In the genomic region with DNA sequence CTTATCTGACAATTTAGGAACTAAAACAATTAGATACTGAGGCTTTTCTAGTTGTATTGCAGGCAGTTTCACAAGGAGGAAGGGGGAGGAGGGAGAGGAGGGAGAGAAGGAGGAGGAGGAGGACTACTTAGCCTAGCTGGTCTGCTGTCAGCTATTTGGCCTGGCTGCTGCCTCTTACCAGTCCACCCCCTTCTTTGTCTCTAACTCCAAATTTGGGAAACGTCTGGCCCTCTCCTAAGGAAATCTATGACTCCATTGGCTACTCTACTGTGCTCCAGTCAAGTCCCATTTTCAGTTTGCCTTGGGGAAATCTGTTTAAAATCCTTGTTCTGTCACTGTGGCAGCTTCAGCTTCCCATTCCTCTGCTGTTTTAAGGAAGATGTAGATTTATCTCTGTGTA, we compare ENCODE assay signal across 16 mouse cellular contexts.
DNase-seq lines count a peak whose midpoint lies in the region; ATAC-seq and TF ChIP-seq lines count a peak whose summit lies in the region.
"Had no signal": no experiment of that assay in that cellular context is flagged by ENCODE, and none has a peak within 500 bp of the region (broad histone marks: within the 10 kb centered on the region; RNA-seq: fewer than 3 reads in every experiment).

No protein-coding gene starts in this region.

- WGBS in heart, embryonic 11.5 days (ENCODE audit: insufficient replicate concordance) = 73% methylated on average over 1 of the region's 1 CpGs
- 48% methylated on average over 1 of the region's 1 CpGs for WGBS in liver, embryonic 11.5 days

- ATAC-seq in heart, embryonic 11.5 days (replicated peaks; ENCODE audit: insufficient number of reproducible peaks, low FRiP score, low TSS enrichment) = no peak
- no peak for ATAC-seq in liver, embryonic 11.5 days (replicated peaks; ENCODE audit: low FRiP score)
- ATAC-seq: forebrain, embryonic 15.5 days had no signal

- peaks cover 4% of the 10 kb centered on the region; the same call in 1 of the 2 replicates for H3K36me3 ChIP-seq in heart, embryonic 11.5 days (ENCODE audit: control insufficient read depth, insufficient read depth, low read length)
- H3K36me3 ChIP-seq in liver, embryonic 11.5 days (ENCODE audit: control insufficient read depth, insufficient read depth, low read length) = no peaks in the 10 kb centered on the region

- H3K4me1 ChIP-seq in heart, embryonic 11.5 days (ENCODE audit: control insufficient read depth, insufficient read depth, low read length) = no peaks in the 10 kb centered on the region
- no peaks in the 10 kb centered on the region for H3K4me1 ChIP-seq in liver, embryonic 11.5 days (replicated peaks; ENCODE audit: control insufficient read depth, insufficient read depth, low read length)
- H3K4me1 ChIP-seq: forebrain, embryonic 15.5 days; heart, embryonic 15.5 days had no signal

- no peaks in the 10 kb centered on the region for H3K27me3 ChIP-seq in heart, embryonic 11.5 days (ENCODE audit: control insufficient read depth, insufficient read depth, low read length)
- H3K27me3 ChIP-seq in liver, embryonic 11.5 days (replicated peaks; ENCODE audit: control insufficient read depth, insufficient read depth, low read length) = no peaks in the 10 kb centered on the region
- H3K27me3 ChIP-seq: embryonic facial prominence, embryonic 12.5 days; forebrain, embryonic 15.5 days; heart, embryonic 15.5 days; hindbrain, embryonic 15.5 days had no signal

- H3K9me3 ChIP-seq in heart, embryonic 11.5 days (replicated peaks; ENCODE audit: control insufficient read depth, low read length) = no peaks in the 10 kb centered on the region
- no peaks in the 10 kb centered on the region for H3K9me3 ChIP-seq in liver, embryonic 11.5 days (ENCODE audit: control insufficient read depth, low read length)
- H3K9me3 ChIP-seq: forebrain, embryonic 15.5 days; heart, embryonic 15.5 days; hindbrain, embryonic 15.5 days had no signal

- H3K4me3 ChIP-seq in heart, embryonic 11.5 days (ENCODE audit: low read depth, low read length) = no peak overlapping the region
- H3K4me3 ChIP-seq in layer of hippocampus, adult 2 months = no peak overlapping the region
- no peak overlapping the region for H3K4me3 ChIP-seq in liver, embryonic 11.5 days (ENCODE audit: low read depth, low read length)
- H3K4me3 ChIP-seq: embryonic facial prominence, embryonic 12.5 days; forebrain, embryonic 15.5 days; heart, embryonic 15.5 days; hindbrain, embryonic 15.5 days had no signal

- no peak overlapping the region for H3K9ac ChIP-seq in heart, embryonic 11.5 days (ENCODE audit: low read depth, low read length)
- no peak overlapping the region for H3K9ac ChIP-seq in liver, embryonic 11.5 days (ENCODE audit: low read depth, low read length)
- H3K9ac ChIP-seq: embryonic facial prominence, embryonic 12.5 days; forebrain, embryonic 15.5 days; heart, embryonic 15.5 days; hindbrain, embryonic 15.5 days had no signal

- H3K4me2 ChIP-seq in heart, embryonic 11.5 days = no peak overlapping the region
- H3K4me2 ChIP-seq in liver, embryonic 11.5 days = no peak overlapping the region
- H3K4me2 ChIP-seq: embryonic facial prominence, embryonic 12.5 days; forebrain, embryonic 15.5 days; heart, embryonic 15.5 days; hindbrain, embryonic 15.5 days had no signal

- TF ChIP-seq CTCF in layer of hippocampus, adult 2 months (conservative IDR thresholded peaks at IDR 0.05) = no peak

- peak; percentile 90 for DNase-seq in heart, adult 11 months
- DNase-seq in layer of hippocampus, adult 2 months (ENCODE audit: low spot score in 2 of 2) = peak in 1 of 2 experiments; percentile 29
- no peak for DNase-seq in layer of hippocampus, adult 11-12 months (ENCODE audit: low spot score)
- DNase-seq in lung, postnatal 36 days = peak; percentile 27
- no peak for DNase-seq in lung, postnatal 25 days (ENCODE audit: low spot score)
- DNase-seq in liver, embryonic 11.5 days (ENCODE audit: low spot score) = no peak
- DNase-seq: adrenal gland, postnatal 10 days; cerebellum, adult 11-12 months; cerebellum, adult 9-10 months; cerebellum, postnatal 25 days; gastrocnemius, postnatal 14 days had no signal

- H3K27ac ChIP-seq in heart, embryonic 11.5 days (ENCODE audit: low read depth, low read length) = no peak overlapping the region
- H3K27ac ChIP-seq in layer of hippocampus, adult 2 months = peak overlapping the region; percentile 54
- H3K27ac ChIP-seq in liver, embryonic 11.5 days (ENCODE audit: low read depth, low read length) = no peak overlapping the region
- H3K27ac ChIP-seq: embryonic facial prominence, embryonic 12.5 days; forebrain, embryonic 15.5 days; heart, embryonic 15.5 days; hindbrain, embryonic 15.5 days had no signal

Comparison
In these comparisons a context has a peak if more than half of its experiments do, and no peak if none do; other contexts are left out.
1. DNase-seq: peak in heart, adult 11 months (single experiment) and lung, postnatal 36 days (single experiment); none in layer of hippocampus, adult 11-12 months (single experiment), lung, postnatal 25 days (single experiment) and liver, embryonic 11.5 days (single experiment).